Mouse (Mus musculus): Measurements from ENCODE around the gene Scn8a.

DNA sequence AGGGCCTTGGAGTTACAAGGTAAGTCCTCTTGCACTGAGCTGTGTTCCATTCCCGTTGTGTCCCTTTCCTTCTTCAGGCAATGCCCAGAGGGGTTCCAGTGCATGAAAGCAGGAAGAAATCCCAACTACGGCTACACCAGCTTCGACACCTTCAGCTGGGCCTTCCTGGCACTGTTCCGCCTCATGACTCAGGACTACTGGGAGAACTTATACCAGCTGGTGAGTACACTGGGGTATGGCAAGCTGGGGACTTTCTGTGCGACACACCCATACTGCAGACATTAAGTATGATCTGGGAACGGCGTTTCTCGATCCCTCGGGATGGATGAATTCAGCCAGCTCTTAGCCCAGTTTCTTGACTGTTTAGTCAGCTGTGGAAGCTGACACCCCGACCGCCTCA is 101.8 kb downstream of the Scn8a start:
- TF ChIP-seq POLR2A (IDR thresholded peaks at IDR 0.05; ENCODE audit: borderline replicate concordance, insufficient read depth, low read length) (no peak), CTCF (IDR thresholded peaks at IDR 0.05; ENCODE audit: borderline replicate concordance, insufficient read depth, low read depth, low read length) (no peak)

Measured in cerebellum, adult 2 months (tissue).